Mouse (Mus musculus) megakaryocyte, embryonic 14.5 days (primary cell): ENCODE data around the gene Tulp2.

Source experiments
- FLI1 ChIP-seq: IDR thresholded peaks from 2 replicates; pipeline ENCODE4 v1.6.1; 2012; ENCODE audit warnings: low read length, inconsistent platforms, mixed read lengths
- GATA1 ChIP-seq: IDR thresholded peaks from 3 replicates; pipeline ENCODE4 v1.6.1; 2012; ENCODE audit warnings: mixed read lengths, low read length, inconsistent platforms, borderline replicate concordance

DNA sequence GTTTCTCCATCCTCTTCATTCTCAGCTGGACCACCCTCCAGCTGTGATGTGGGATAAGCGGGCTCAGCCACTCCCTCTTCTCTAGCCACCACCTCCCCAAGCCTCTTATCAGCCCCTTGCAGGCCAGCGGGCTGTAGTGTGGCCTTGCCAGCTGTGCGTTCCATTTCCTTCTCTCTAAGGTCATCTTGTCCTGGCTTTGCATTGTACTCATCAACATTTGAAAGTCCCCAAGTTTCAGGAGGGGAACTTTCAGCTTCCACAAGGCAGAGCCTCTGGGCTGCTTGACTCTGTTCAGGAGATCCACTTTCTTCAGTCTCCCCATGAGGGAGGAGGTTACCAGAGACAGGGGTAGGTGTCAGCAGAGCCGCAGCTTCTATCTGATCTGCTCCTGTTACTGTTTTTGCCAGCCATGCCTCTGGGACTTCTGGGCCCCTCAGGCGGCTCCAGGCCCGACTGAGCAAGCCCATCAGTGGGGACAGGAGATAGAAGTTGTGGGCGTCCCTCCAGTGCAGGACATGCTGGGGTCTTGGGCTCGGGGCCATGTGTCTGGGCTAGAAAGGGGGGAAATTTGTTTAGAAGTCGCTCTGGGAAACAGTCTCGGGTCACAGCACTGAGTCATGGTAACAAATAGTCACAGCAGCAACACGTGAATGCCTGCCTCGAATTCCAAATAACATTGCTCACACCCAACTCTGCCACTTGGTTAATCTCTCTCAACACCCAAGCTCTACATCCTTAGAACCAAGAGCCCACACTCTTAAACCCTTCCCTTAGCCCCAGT is 43.4 kb downstream of the Tulp2 start:
- TF ChIP-seq GATA1 (peak; percentile 97), FLI1 (no peak)
